Comparison of ENCODE assay signal across 12 mouse cellular contexts in the genomic region with DNA sequence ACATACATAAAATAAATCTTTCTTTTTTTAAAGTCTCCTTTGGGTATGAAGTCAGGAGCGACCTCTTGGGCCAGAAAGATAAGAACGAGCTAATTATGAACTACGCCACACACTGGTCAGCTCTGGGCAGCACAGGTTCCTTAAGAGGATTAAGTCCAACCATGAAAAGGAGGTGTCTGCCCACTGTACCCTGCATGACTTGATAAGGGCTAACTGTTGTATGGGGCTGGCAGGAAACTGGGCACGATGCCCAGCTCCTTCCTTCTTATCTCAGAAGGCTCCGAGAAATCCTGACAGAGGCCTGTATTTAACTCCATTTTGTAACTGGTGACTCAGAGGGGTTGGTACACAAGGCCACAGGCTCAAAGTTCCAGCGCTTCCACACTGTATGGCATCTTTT. TPM values are rescaled to one million over a fixed set of nuclear protein-coding genes. Genes with fewer than 3 reads are reported as not detected.
A peak's percentile ranks its signal among the peaks of the same experiment; 100 is the strongest.
DNase-seq lines count a peak whose midpoint lies in the region; ATAC-seq and TF ChIP-seq lines count a peak whose summit lies in the region.
"Had no signal": no experiment of that assay in that cellular context is flagged by ENCODE, and none has a peak within 500 bp of the region (broad histone marks: within the 10 kb centered on the region; RNA-seq: fewer than 3 reads in every experiment).

No protein-coding gene starts in this region.

- H3K9me3 ChIP-seq in forebrain, embryonic 14.5 days (replicated peaks; ENCODE audit: control insufficient read depth, low read length), result no peaks in the 10 kb centered on the region
- no peaks in the 10 kb centered on the region for H3K9me3 ChIP-seq in forebrain, postnatal 0 days (ENCODE audit: low read length)
- H3K9me3 ChIP-seq in heart, embryonic 13.5 days, result no peaks in the 10 kb centered on the region
- H3K9me3 ChIP-seq in neural tube, embryonic 15.5 days (replicated peaks), result 0 out of 2 replicates have a peak, but pooled peaks cover 2% of the 10 kb centered on the region
- H3K9me3 ChIP-seq in forebrain, embryonic 11.5 days (ENCODE audit: control insufficient read depth, low read length), result no peaks in the 10 kb centered on the region
- H3K9me3 ChIP-seq: neural tube, embryonic 13.5 days had no signal

- peak; percentile 50 for DNase-seq in forebrain, embryonic 14.5 days (ENCODE audit: low spot score)
- no peak for DNase-seq in forebrain, postnatal 0 days
- DNase-seq in NIH3T3 (ENCODE audit: low read depth), result peak; percentile 61
- peak; percentile 12 for DNase-seq in lung, postnatal 25 days (ENCODE audit: low spot score)
- DNase-seq in left cerebral cortex, adult 18-20 months (ENCODE audit: low spot score in 2 of 2), result no peak
- DNase-seq in forebrain, embryonic 11.5 days (ENCODE audit: low spot score), result no peak

- TF ChIP-seq CTCF in forebrain, postnatal 0 days (IDR thresholded peaks at IDR 0.05; ENCODE audit: low read depth), result no peak

- H3K27me3 ChIP-seq in forebrain, embryonic 14.5 days (replicated peaks; ENCODE audit: control insufficient read depth, insufficient read depth, low read length), result no peaks in the 10 kb centered on the region
- H3K27me3 ChIP-seq in forebrain, postnatal 0 days (ENCODE audit: insufficient read depth, low read length), result no peaks in the 10 kb centered on the region
- peaks cover 34% of the 10 kb centered on the region for H3K27me3 ChIP-seq in heart, embryonic 13.5 days (replicated peaks)
- H3K27me3 ChIP-seq in neural tube, embryonic 15.5 days (replicated peaks), result 0 out of 2 replicates have a peak, but pooled peaks cover 3% of the 10 kb centered on the region
- H3K27me3 ChIP-seq in forebrain, embryonic 11.5 days (ENCODE audit: control insufficient read depth, insufficient read depth, low read length), result no peaks in the 10 kb centered on the region

- no peak overlapping the region for H3K4me2 ChIP-seq in forebrain, embryonic 14.5 days (ENCODE audit: low read length)
- H3K4me2 ChIP-seq in forebrain, postnatal 0 days (ENCODE audit: low read depth), result no peak overlapping the region
- no peak overlapping the region for H3K4me2 ChIP-seq in heart, embryonic 13.5 days
- no peak overlapping the region for H3K4me2 ChIP-seq in neural tube, embryonic 15.5 days
- H3K4me2 ChIP-seq in forebrain, embryonic 11.5 days (ENCODE audit: low read depth, low read length, severe bottlenecking), result no peak overlapping the region

- ATAC-seq in forebrain, embryonic 14.5 days, result no peak
- ATAC-seq in forebrain, postnatal 0 days, result no peak
- peak; percentile 43; the same call in 1 of the 2 replicates for ATAC-seq in heart, embryonic 13.5 days (ENCODE audit: extremely low read depth, insufficient number of reproducible peaks, low FRiP score, low TSS enrichment)
- ATAC-seq in neural tube, embryonic 15.5 days (ENCODE audit: low FRiP score), result no peak
- no peak for ATAC-seq in forebrain, embryonic 11.5 days (replicated peaks; ENCODE audit: low FRiP score)

- H3K36me3 ChIP-seq in forebrain, embryonic 14.5 days (ENCODE audit: control insufficient read depth, insufficient read depth, low read length), result no peaks in the 10 kb centered on the region
- H3K36me3 ChIP-seq in forebrain, postnatal 0 days (ENCODE audit: insufficient read depth), result no peaks in the 10 kb centered on the region
- no peaks in the 10 kb centered on the region for H3K36me3 ChIP-seq in heart, embryonic 13.5 days
- H3K36me3 ChIP-seq in neural tube, embryonic 15.5 days, result no peaks in the 10 kb centered on the region
- no peaks in the 10 kb centered on the region for H3K36me3 ChIP-seq in forebrain, embryonic 11.5 days (ENCODE audit: control insufficient read depth, insufficient read depth, low read length)
- H3K36me3 ChIP-seq: neural tube, embryonic 13.5 days had no signal

- H3K9ac ChIP-seq in forebrain, embryonic 14.5 days (ENCODE audit: low read length), result no peak overlapping the region
- H3K9ac ChIP-seq in forebrain, postnatal 0 days, result no peak overlapping the region
- no peak overlapping the region for H3K9ac ChIP-seq in heart, embryonic 13.5 days
- no peak overlapping the region for H3K9ac ChIP-seq in neural tube, embryonic 15.5 days (replicated peaks)
- H3K9ac ChIP-seq in forebrain, embryonic 11.5 days (ENCODE audit: low read length), result no peak overlapping the region

- no peak overlapping the region for H3K27ac ChIP-seq in forebrain, embryonic 14.5 days (ENCODE audit: low read depth, low read length)
- no peak overlapping the region for H3K27ac ChIP-seq in forebrain, postnatal 0 days (ENCODE audit: low read depth, low read length)
- peak overlapping the region; percentile 48; the same call in 1 of the 2 replicates for H3K27ac ChIP-seq in heart, embryonic 13.5 days (replicated peaks)
- no peak overlapping the region for H3K27ac ChIP-seq in neural tube, embryonic 15.5 days (replicated peaks)
- H3K27ac ChIP-seq in forebrain, embryonic 11.5 days (ENCODE audit: low read depth, low read length), result no peak overlapping the region
- H3K27ac ChIP-seq: neural tube, embryonic 13.5 days had no signal

- H3K4me3 ChIP-seq in forebrain, embryonic 14.5 days (ENCODE audit: low read depth, low read length), result no peak overlapping the region
- H3K4me3 ChIP-seq in forebrain, postnatal 0 days (ENCODE audit: low read depth, low read length), result no peak overlapping the region
- H3K4me3 ChIP-seq in heart, embryonic 13.5 days, result no peak overlapping the region
- H3K4me3 ChIP-seq in neural tube, embryonic 15.5 days (replicated peaks), result no peak overlapping the region
- no peak overlapping the region for H3K4me3 ChIP-seq in forebrain, embryonic 11.5 days (ENCODE audit: low read depth, low read length)

- no peaks in the 10 kb centered on the region for H3K4me1 ChIP-seq in forebrain, embryonic 14.5 days (ENCODE audit: control insufficient read depth, insufficient read depth, low read length)
- no peaks in the 10 kb centered on the region for H3K4me1 ChIP-seq in forebrain, postnatal 0 days (ENCODE audit: insufficient read depth)
- peaks cover 16% of the 10 kb centered on the region for H3K4me1 ChIP-seq in heart, embryonic 13.5 days
- peaks cover 7% of the 10 kb centered on the region; the same call in 1 of the 2 replicates for H3K4me1 ChIP-seq in neural tube, embryonic 15.5 days
- H3K4me1 ChIP-seq in forebrain, embryonic 11.5 days (replicated peaks; ENCODE audit: control insufficient read depth, insufficient read depth, low read length), result no peaks in the 10 kb centered on the region

- WGBS in forebrain, embryonic 14.5 days, result 61% methylated on average over 6 of the region's 6 CpGs
- WGBS in forebrain, postnatal 0 days, result 58% methylated on average over 6 of the region's 6 CpGs
- whole genome bisulfite sequencing in heart, embryonic 13.5 days, result 36% methylated on average over 6 of the region's 6 CpGs
- WGBS in neural tube, embryonic 15.5 days, result 89% methylated on average over 6 of the region's 6 CpGs
- WGBS in forebrain, embryonic 11.5 days, result 91% methylated on average over 6 of the region's 6 CpGs

RNA-seq across cellular contexts. Expression of a gene that starts 6.8 kb away (rescaled TPM):
- polyA plus RNA-seq in forebrain, embryonic 14.5 days (2014; fragmentation: Nextera tagmentation; extraction: Ambion mirVana), result 2.2 and 3.2 TPM in 2 replicates
- total RNA-seq in forebrain, postnatal 0 days (2014; rRNA removed), result 1.3 and 3.0 TPM in 2 replicates
- 2.3 and 3.1 TPM in 2 replicates for polyA plus RNA-seq in forebrain, postnatal 0 days (2015; fragmentation: Nextera tagmentation; extraction: Ambion mirVana)
- polyA plus RNA-seq in heart, embryonic 13.5 days (2015; fragmentation: Nextera tagmentation; extraction: Ambion mirVana), result 10.9 and 11.3 TPM in 2 replicates
- polyA plus RNA-seq in neural tube, embryonic 15.5 days (2015; fragmentation: Nextera tagmentation; extraction: Ambion mirVana), result 7.9 TPM in 2 replicates
- 1 to 10 TPM; 7.9 to 8.6 TPM for total RNA-seq in left cerebral cortex, adult 18-20 months (2021)
- 4.5 and 6.0 TPM in 2 replicates for polyA plus RNA-seq in forebrain, embryonic 11.5 days (2014; fragmentation: Nextera tagmentation; extraction: Ambion mirVana)

RNA-seq across cellular contexts. Expression of a gene that starts 10.5 kb away (rescaled TPM):
- not detected in 2 replicates for polyA plus RNA-seq in forebrain, embryonic 14.5 days (2014; fragmentation: Nextera tagmentation; extraction: Ambion mirVana)
- not detected in 2 replicates for total RNA-seq in forebrain, postnatal 0 days (2014; rRNA removed)
- not detected in 2 replicates for polyA plus RNA-seq in forebrain, postnatal 0 days (2015; fragmentation: Nextera tagmentation; extraction: Ambion mirVana)
- polyA plus RNA-seq in heart, embryonic 13.5 days (2015; fragmentation: Nextera tagmentation; extraction: Ambion mirVana), result 0.25 TPM in 1 of 2 replicates, not detected in the other
- not detected in 2 replicates for polyA plus RNA-seq in neural tube, embryonic 15.5 days (2015; fragmentation: Nextera tagmentation; extraction: Ambion mirVana)
- not detected for total RNA-seq in left cerebral cortex, adult 18-20 months (2021)
- polyA plus RNA-seq in forebrain, embryonic 11.5 days (2014; fragmentation: Nextera tagmentation; extraction: Ambion mirVana), result not detected in 2 replicates
- total RNA-seq: left cerebral cortex, postnatal 14 days had no signal
- polyA plus RNA-seq: neural tube, embryonic 13.5 days had no signal

RNA-seq across cellular contexts. Expression of a gene that starts 34.4 kb away (rescaled TPM):
- 3.5 and 5.1 TPM in 2 replicates for polyA plus RNA-seq in forebrain, embryonic 14.5 days (2014; fragmentation: Nextera tagmentation; extraction: Ambion mirVana)
- 4.6 and 5.4 TPM in 2 replicates for total RNA-seq in forebrain, postnatal 0 days (2014; rRNA removed)
- 1.4 and 3.7 TPM in 2 replicates for polyA plus RNA-seq in forebrain, postnatal 0 days (2015; fragmentation: Nextera tagmentation; extraction: Ambion mirVana)
- not detected in 2 replicates for polyA plus RNA-seq in heart, embryonic 13.5 days (2015; fragmentation: Nextera tagmentation; extraction: Ambion mirVana)
- 18.7 and 22.4 TPM in 2 replicates for polyA plus RNA-seq in neural tube, embryonic 15.5 days (2015; fragmentation: Nextera tagmentation; extraction: Ambion mirVana)
- not detected for total RNA-seq in left cerebral cortex, adult 18-20 months (2021)
- 22.7 and 25.2 TPM in 2 replicates for polyA plus RNA-seq in forebrain, embryonic 11.5 days (2014; fragmentation: Nextera tagmentation; extraction: Ambion mirVana)
- total RNA-seq: gastrocnemius, adult 18-20 months had no signal
- polyA plus RNA-seq: C2C12 had no signal

RNA-seq across cellular contexts. Expression of a gene that starts 37.6 kb away (rescaled TPM):
- 14.8 and 16.2 TPM in 2 replicates for polyA plus RNA-seq in forebrain, embryonic 14.5 days (2014; fragmentation: Nextera tagmentation; extraction: Ambion mirVana)
- 19.5 and 23.7 TPM in 2 replicates for total RNA-seq in forebrain, postnatal 0 days (2014; rRNA removed)
- 33.5 and 39.4 TPM in 2 replicates for polyA plus RNA-seq in forebrain, postnatal 0 days (2015; fragmentation: Nextera tagmentation; extraction: Ambion mirVana)
- 41.5 and 46.1 TPM in 2 replicates for polyA plus RNA-seq in heart, embryonic 13.5 days (2015; fragmentation: Nextera tagmentation; extraction: Ambion mirVana)
- 41.8 and 41.9 TPM in 2 replicates for polyA plus RNA-seq in neural tube, embryonic 15.5 days (2015; fragmentation: Nextera tagmentation; extraction: Ambion mirVana)
- 10 to 100 TPM; 54.5 to 57.2 TPM for total RNA-seq in left cerebral cortex, adult 18-20 months (2021)
- 29.8 and 31.2 TPM in 2 replicates for polyA plus RNA-seq in forebrain, embryonic 11.5 days (2014; fragmentation: Nextera tagmentation; extraction: Ambion mirVana)

RNA-seq across cellular contexts. Expression of a gene that starts 45.1 kb away (rescaled TPM):
- polyA plus RNA-seq in forebrain, embryonic 14.5 days (2014; fragmentation: Nextera tagmentation; extraction: Ambion mirVana), result 0.67 and 1.5 TPM in 2 replicates
- 2.5 and 4.9 TPM in 2 replicates for total RNA-seq in forebrain, postnatal 0 days (2014; rRNA removed)
- 1.6 and 2.0 TPM in 2 replicates for polyA plus RNA-seq in forebrain, postnatal 0 days (2015; fragmentation: Nextera tagmentation; extraction: Ambion mirVana)
- 4.5 and 4.6 TPM in 2 replicates for polyA plus RNA-seq in heart, embryonic 13.5 days (2015; fragmentation: Nextera tagmentation; extraction: Ambion mirVana)
- 2.8 and 4.4 TPM in 2 replicates for polyA plus RNA-seq in neural tube, embryonic 15.5 days (2015; fragmentation: Nextera tagmentation; extraction: Ambion mirVana)
- 1 to 10 TPM; 5.8 to 8.1 TPM for total RNA-seq in left cerebral cortex, adult 18-20 months (2021)
- 2.9 and 3.3 TPM in 2 replicates for polyA plus RNA-seq in forebrain, embryonic 11.5 days (2014; fragmentation: Nextera tagmentation; extraction: Ambion mirVana)

Comparison
In these comparisons a context has a peak if more than half of its experiments do, and no peak if none do; other contexts are left out.
1. DNase-seq: peak in forebrain, embryonic 14.5 days (single experiment), NIH3T3 (single experiment) and lung, postnatal 25 days (single experiment); none in forebrain, postnatal 0 days (single experiment), left cerebral cortex, adult 18-20 months (0 of 2) and forebrain, embryonic 11.5 days (single experiment).